Mouse (Mus musculus): ENCODE measurements around the gene Trabd2b.

DNA sequence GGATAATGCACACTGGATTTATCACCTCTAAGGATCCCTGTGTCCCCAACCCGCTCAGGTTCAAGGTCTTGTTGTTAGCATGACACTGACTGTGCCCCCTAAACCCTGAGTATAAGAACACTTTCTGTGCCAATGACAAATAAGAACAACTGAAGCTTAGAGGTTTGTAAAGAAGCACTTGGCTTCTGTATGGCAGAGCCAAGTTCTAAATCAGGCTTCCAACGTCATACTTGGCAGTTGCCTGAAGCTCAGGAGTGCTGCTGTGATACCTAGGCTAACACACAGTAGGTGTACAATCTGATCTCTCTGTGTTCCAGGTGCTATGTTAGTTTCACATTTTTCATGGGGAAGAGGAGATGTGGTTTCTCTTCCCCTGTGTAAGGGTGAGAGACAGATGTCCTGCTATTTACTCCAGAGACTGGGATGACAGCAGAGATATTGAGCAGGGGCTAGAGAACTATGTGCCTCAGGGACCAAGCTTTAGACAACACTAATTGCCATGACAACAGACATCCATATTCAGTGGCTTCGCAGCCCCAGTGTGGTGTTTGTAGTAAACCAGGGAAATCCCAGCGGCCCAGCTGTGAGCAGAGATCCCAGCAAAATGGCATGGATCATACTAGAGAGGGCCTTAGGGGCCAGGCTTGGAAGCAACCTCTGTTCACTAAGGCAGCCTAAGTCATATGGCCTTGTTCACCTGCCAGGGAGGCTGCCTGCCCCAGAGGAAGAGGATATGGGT lies 89.3 kb downstream of the Trabd2b start:
- TF ChIP-seq POLR2A (IDR thresholded peaks at IDR 0.05; ENCODE audit: control insufficient read depth, low read depth, low read length) (no peak), CTCF (IDR thresholded peaks at IDR 0.05; ENCODE audit: control insufficient read depth, insufficient read depth, insufficient replicate concordance, low read depth, low read length) (no peak)

Data from testis, adult 2 months (tissue).